Mouse (Mus musculus) CD4-positive helper T cell, adult 2 months (primary cell): ENCODE measurements around the gene Pygm.

ENCODE experiments used
- DNase-seq: peaks from one replicate; pipeline ENCODE4 v3.0.0-alpha.2; 2012; ENCODE audit warnings: low read depth, missing footprints, low spot score

Gene Pygm

DNA sequence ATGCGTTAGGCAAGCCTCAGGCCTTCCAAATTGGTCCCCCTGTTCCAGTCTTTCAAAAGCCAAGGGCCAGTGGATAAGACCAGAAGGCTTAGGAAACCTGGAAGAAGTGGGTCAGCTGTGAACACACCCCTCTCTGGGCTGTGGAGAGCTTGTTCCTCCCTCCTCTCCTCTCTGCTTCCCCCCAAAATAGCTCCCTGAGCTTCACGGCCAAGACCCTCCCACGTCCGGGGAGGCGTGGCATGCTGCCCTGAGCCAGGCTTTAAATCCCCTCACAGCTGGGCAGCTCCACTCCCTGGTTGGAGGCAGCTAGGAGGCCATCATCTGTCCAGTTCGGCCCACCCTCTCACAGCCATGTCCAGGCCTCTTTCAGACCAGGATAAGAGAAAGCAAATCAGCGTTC, at the start of gene Pygm:
Pygm (plus strand) TSS at position 272 of the 400 bp plus-strand sequence.
- no peak for DNase-seq

DNA sequence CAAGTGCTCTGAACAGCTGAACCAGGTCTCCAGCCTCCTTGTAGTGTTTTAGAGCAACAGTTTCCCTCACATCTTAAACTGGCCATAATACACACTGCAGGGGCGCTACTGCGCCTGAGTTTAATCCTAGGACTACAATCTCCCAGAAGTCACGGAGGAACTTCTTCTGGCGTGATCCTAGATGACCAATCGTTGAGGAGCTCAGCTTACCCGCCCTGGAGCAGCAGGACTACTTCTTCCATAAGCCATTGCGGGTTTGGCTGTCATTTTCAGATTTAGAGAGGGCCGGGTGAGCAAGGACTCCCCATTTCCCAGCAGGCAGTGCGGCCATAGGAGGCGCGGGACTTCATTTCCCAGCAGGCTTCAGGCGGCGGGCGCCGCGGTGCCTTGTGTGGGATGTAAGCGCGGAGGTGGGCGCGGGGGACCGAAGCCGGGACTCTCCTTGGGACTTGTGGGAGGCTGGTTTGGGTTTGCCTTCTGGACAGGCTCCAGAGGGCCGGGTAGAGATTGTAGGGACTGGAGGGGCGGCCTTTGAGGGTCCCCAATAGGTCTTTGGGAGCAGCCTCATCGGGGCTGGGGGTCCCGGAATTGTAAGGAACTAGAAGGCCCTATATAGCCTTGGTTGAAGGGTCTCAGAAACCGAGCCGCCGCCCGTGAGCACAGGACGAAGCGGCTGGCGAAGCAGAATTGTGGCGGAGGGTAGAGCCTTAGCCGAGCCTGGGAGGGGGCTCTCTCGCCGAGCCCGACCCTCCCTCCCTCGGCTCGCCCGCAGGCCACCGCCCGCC, 49.3 kb upstream of the Pygm start, which contains the start of gene Men1:
Men1 (plus strand) TSS at position 307 of the 785 bp plus-strand sequence.
- DNase-seq = peak; percentile 92

DNA sequence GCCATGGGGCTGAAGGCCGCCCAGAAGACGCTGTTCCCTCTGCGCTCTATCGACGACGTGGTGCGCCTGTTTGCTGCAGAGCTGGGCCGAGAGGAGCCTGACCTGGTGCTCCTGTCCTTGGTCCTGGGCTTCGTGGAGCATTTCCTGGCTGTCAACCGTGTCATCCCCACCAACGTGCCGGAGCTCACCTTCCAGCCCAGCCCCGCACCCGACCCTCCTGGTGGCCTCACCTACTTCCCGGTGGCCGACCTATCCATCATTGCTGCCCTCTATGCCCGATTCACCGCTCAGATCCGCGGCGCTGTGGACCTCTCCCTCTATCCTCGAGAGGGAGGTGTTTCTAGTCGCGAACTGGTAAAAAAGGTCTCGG, 48.8 kb upstream of the Pygm start:
- peak; percentile 37 for DNase-seq

DNA sequence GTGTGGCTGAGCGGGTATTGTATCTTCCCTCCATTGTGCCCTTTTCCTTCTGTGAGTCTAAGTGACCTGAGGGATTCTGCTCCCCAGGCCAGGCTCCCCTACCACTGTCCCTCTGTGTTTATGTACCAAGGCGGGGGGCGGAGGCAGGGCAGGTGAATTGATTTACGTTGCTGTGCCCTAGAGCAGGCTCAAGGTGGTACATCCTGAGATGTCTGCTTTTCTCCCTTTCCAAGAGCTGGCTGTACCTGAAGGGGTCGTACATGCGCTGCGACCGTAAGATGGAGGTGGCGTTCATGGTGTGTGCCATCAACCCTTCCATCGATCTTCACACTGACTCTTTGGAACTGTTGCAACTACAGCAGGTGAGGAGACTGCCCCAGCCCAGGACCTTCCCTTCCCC, 47.3 kb upstream of the Pygm start:
- no peak for DNase-seq

DNA sequence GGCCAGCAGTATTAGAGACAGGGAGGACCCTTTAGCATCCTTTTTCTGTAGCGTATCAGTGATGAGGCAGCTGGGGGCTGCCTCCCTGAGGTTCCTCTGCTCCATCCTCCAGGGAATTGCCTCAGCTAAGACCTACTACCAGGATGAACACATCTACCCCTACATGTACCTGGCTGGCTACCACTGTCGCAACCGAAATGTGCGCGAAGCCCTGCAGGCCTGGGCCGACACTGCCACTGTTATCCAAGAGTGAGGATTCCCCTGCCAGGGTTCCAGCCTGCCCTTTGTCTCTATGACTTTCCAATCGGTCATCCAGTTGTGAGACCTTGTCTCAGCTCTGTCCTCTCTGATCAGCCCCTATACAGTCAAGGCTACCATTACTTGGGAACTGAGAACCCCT, 46.0 kb upstream of the Pygm start:
- no peak for DNase-seq

DNA sequence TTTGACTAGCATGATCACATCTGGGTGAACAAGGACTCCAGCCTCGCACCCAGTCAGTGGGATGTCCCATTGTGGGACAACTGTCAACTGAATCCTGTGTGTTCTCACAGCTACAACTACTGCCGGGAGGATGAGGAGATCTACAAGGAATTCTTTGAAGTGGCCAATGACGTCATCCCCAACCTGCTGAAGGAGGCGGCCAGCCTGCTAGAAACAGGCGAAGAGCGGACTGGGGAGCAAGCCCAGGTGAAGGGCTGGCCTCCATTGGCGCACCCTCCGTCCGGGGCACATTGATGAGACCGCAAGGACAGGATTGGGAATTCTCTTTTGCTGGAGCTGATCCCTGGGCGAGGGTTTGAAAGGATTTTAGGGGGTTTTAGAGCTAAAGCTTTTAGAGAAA, 45.5 kb upstream of the Pygm start:
- DNase-seq = no peak

DNA sequence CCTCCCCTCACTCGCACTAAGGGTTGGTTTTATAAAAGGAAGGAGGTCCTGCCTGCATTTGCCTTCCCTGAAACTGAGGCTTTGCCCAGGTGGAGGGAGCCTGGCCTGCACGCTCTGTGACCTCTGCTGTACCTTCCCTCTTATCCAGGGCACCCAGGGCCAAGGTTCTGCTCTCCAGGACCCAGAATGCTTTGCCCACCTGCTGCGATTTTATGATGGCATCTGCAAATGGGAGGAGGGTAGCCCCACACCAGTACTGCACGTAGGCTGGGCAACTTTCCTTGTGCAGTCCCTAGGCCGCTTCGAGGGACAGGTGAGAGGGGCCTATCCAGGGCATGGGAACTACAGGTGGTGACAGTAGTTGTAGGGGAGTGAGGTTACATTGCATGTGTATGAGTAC, 45.0 kb upstream of the Pygm start:
- DNase-seq = no peak

DNA sequence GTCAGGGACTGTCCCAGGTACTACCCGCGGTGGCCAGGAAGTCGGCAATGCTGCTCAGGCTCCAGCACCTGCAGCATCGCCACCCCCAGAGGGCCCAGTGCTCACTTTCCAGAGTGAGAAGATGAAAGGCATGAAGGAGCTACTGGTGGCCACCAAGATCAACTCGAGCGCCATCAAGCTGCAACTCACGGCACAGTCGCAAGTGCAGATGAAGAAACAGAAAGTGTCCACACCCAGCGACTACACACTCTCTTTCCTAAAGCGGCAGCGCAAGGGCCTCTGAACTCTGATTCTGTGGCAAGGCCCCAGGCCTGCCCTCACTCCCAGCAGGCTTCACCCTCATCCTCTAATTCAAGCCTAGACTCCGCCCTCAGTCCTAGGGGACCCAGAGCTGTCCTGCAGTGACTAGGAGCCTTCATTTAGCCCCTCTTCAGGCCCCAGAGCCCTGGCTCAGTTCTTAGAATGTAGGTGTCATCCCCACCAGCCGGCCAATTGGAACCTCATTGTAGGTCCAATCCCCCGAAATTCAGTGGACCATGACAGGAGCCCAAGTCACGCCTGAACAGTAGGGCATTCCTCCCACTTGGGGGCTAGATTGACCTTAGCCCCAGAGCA, 44.2 kb upstream of the Pygm start:
- peak; percentile 91 for DNase-seq

DNA sequence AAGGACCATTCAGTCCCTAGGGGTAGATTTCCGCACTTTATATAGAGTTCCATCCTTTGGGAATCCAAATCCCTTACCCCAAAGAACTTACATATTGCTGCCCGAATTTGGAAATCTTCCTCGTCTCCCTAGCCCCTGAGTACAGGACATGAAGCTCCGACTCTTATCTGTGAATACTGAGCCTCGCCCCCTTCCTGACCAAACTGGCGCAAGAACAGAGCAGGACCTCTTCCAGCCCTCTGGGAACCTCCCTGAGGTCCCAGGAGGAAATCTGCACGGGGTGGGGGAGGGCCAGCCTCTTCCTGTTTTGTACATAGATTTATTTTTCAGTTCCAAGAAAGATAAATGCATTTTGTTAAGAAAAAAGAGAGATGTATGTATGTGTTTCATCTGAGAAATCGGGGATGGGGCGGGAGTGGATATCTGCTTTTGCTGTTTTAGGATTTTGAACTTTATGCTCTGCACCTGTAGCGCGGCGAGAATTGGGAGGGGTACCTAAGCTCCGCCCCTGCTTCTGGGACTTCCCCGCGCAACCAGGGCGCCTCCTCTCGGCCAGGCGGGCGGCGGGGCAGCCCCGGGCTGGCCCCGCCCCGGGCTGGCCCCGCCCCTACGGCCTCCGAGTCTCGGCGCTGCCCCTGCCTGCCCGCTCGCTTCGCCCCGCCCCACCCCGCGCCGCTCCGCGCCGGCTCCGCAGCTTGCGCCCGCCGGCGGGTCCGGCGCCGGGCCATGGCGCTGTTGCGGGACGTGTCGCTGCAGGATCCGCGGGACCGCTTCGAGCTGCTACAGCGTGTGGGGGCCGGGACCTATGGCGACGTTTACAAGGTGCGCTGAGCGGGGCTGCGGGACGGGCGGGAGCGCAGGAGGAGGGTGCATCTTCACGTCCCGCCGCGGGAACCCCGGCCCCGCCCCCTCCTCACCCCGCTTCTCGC, 43.4 kb upstream of the Pygm start, which contains the start of gene Map4k2:
Map4k2 (plus strand) TSS at position 612 of the 929 bp plus-strand sequence.
- DNase-seq = peak; percentile 93

DNA sequence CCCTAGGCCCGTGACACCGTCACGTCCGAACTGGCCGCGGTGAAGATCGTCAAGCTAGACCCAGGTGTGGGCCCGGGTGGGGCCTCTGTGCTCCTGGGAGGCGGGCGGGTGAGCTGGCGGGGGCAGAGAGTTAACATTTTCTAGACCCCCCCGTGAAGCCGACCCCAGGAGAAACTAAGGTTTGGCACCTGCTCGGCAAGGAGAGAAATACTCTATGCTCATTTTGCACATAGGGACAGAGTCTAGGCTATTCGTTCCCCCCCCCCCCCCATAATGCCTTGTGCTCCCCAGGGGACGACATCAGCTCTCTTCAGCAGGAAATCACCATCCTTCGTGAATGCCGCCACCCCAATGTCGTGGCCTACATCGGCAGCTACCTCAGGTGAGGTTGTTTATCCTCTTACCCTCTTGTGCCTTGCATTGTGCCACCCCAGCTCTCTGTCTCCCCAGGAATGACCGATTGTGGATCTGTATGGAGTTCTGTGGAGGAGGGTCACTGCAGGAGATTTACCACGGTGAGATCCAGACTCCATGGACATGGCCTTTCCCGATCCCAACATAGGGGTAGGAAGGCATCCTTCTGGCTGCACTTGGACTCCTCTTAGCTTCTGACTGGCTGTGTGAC, 42.6 kb upstream of the Pygm start:
- DNase-seq = no peak

DNA sequence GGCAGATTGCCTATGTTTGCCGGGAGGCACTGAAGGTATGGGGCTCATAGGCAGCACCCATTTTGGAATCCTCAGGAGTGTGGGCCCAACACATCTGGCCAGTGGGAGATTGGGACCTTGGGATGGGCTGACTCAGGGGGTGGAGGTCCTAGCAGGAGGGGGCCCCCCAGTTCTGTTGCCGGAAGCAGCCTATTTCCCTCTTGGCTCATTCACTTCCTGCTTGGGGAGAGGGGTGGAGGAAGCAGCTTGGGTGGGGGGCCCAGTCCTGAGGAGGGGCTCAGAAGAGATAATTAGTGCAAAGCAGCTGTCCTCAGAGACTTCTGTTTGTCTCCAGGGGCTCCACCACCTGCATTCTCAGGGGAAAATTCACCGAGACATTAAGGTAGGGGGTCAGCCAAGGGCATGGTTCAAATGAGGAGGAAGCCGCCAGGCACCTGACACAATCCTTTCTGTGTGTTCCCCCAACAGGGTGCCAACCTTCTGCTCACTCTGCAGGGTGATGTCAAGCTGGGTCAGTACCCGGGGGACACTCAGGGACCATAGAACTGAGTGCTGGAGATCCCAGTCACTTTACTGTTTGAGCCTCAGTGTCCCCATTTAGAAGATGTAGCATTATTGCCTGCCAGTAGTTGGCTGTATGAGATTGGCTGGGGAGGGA, 41.8 kb upstream of the Pygm start:
- DNase-seq = peak; percentile 26

DNA sequence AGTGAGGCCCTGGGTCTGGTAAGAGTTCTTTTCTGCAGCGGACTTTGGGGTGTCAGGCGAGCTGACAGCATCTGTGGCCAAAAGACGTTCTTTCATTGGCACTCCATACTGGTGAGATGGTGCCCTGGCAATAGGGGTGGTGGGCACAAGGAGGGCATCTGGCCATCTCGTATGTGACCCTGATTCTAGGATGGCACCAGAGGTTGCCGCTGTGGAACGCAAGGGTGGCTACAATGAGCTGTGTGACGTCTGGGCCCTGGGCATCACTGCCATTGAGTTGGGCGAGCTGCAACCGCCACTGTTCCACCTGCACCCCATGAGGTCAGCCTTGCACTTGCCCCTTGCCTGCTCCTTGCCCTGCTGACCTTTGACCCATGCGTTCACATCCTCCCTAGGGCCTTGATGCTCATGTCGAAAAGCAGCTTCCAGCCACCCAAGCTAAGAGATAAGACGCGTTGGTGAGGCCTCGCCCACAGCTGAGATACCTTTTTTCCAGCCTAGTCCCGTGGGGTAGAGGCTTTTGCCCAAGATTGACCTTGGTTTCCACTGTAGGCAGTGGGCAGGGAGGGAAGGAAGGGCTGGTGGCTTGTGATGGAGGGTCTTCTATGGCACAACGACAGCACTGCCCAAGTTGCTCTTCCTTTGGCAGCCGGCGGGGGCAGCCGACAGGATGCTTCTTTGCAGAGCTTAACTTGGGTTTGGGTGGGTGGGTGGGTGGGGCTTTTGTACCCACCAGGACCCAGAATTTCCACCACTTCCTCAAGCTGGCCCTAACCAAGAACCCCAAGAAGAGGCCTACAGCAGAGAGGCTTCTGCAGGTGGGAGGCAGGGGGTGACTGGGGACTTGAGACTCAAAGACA, 40.9 kb upstream of the Pygm start:
- DNase-seq = peak; percentile 56

DNA sequence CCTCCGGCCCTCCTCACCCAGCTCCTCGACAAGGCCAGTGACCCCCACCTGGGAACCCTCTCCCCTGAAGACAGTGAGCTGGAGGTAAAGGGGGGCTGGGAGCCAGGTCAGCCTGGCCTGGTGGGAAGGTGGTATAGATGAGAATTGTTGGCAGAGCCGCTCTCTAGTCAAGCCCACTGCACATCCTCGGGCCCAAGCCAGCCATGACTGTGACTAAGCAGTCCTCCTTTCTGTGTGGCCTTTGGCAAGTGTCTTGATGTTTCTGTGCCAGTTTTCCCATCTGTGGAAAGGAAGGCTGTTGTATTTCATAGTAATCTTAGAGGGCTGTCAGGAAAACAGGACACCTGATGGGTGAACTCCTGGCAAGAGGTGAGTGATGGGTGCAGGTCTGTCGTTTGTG, 40.2 kb upstream of the Pygm start:
- DNase-seq = no peak

DNA sequence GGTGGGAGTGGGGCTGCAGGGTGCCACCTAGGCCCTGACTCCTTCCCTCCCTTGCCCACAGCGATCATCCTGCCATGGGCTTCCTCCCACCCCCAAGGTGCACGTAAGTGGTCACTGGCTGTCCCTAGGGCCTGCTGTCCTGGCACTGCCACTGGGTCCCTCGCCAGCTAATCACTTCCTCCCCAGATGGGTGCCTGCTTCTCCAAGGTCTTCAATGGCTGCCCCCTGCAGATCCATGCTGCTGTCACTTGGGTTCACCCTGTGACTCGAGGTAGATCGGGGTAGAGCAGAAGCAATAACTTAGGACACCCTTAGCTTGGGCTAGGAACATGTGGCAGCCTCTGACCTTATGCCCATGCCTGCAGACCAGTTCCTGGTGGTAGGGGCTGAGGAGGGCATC, 38.2 kb upstream of the Pygm start:
- DNase-seq = no peak

DNA sequence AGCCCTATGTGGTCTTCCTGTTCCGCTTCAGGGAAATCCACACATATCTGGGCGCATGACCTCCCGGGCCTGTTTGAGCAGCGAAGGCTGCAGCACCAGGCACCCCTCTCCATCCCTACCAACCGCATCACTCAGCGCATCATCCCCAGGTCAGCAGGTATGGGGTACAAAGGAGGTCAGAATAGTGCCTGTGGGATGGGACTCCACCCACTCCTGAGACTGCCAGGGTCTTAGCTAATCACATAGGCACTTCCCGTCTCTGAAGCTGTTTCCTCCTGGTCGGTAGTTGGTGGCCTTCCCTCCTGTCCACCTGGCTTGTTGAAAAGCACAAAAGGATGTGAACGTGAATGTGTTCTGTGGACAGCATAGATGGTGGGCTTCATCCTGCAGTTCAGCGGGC, 37.5 kb upstream of the Pygm start:
- no peak for DNase-seq

DNA sequence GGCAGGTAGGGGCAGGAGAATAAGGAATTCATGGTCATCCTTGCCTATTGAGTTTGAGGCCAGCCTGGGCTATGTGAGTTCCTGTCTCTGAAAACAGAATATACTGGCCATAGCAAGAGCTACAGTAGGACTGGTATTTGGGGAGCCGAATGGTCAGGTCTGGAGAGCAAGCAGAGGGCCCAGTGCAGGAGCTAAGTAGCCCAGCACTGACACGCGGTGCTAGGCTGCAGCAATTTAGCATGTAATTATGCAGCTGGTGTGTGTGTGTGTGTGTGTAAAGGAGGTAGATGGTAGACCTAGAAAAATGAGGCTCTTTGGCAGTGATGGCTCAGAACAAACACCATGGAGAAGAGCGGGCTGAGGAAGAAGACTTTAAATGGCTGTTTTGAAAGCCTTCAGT, 36.6 kb upstream of the Pygm start:
- no peak for DNase-seq

DNA sequence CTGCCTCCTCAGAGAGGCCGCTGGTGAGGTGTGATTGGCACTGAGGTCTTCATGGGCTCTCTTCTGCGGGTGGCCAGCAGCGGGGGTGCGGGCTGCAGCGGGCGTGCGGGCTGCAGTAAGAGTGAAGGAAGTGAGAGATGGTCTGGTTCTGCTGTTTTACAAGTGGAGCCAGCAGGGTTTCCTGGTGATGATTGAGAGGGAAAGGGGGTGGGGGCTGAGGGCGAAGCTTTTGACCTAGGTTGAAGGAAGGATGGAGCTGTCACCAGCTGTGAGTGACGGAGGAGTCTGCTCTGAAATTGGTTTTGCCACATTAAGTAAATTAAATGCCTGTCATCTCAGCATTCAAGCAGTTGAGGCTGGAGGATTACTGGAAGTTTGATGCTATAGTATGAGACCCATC, 35.5 kb upstream of the Pygm start:
- no peak for DNase-seq

DNA sequence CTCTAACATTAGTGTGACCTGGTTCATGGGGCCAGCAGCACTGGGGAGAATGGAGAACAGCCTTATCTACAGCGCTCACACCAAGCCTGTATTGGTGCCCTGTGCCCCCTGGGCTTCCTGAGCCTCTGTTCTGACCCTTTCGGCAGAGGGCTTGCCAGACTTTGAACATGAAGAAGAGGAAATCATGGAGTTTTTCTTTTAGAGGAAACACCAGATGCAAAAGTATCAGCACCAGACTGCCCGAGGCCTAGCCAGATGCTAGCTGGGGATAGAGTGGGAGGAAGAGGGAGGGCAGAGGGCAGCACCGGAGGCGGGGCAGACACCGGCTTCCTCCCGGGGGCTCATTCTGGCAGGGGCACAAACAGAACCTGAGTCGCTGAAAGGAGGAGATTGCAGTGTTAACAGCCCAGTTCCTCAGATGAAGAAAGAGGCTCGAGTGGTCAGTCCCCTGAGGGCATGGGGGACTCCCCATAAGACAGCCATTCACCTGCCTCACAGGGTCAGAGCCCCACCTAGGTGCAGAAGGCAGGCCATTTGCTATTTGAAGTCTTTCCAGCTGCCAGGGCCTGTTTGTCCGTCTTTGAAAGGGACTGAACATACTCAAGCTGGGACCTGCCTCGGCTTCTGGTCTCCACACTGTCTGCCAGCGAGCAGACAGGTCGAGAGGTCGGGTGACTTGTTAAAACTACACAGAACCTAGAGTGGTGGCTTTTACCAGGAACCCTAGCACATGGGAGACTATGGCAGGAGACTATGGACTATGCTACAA, 34.8 kb upstream of the Pygm start:
- DNase-seq = no peak

DNA sequence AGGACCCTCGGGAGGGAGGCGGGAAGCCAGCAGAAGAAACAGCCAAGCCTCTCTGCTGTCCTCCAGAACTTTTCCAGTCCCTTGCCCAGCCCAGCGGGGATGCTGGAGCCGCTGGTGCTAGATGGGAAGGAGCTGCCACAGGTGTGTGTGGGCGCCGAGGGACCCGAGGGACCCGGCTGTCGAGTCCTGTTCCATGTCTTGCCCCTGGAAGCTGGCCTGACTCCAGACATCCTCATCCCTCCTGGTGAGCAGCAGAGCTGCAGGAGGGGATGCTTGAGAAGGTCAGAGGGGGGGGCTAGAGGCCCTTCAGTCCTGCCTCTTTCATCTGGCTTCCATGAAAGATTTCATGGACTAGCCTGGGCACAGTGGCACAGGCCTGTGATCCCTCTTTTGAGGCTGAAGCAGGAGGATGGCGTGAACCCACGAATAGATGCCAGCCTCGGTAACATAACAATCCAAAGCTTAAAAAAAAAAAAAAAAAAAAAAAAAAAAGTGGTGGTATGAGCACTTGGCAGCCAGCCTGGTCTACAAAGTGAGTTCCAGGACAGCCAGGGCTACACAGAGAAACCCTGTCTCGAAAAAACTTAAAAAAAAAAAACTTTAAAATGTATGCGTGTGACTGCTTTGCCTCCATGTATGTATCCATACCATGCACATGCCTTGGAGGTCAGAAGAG, 32.6 kb upstream of the Pygm start:
- DNase-seq = no peak
